Mouse (Mus musculus): ENCODE measurements around the gene Acot13. TPM values are rescaled to one million over a fixed set of nuclear protein-coding genes. Genes with fewer than 3 reads are reported as not detected.

Acot13 gene
- polyA plus RNA-seq, 1 experiment from 2014 or later: 312 TPM

DNA sequence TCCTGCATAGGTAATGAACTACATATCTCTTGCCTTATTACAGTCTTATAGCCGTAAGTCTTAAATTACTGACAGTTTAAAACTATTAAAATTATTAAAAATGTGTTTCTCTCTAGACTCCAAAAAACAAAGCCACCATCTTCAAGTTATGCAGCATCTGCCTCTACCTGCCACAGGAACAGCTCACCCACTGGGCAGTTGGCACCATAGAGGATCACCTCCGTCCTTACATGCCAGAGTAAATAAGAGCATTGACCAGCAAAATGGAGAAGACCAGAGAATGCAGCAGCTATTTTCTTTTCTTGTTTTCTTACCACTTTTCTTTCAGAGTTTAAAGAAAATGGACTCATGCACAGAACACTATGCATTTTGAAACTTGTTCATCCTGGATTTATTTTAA lies 18.8 kb downstream of the Acot13 start:
- Histone ChIP-seq H3K4me3 (ENCODE audit: control insufficient read depth in 1 of 2, insufficient read depth in 1 of 2, low read depth in 1 of 2, low read length in 2 of 2) (no peak overlapping the region), H3K27ac (replicated peaks in 1 of 2; ENCODE audit: control insufficient read depth in 1 of 2, insufficient read depth in 1 of 2, low read depth in 2 of 2, low read length in 2 of 2) (no peak overlapping the region), H3K9me3 (ENCODE audit: control insufficient read depth, low read length) (no peaks in the 10 kb centered on the region), H3K27me3 (ENCODE audit: control insufficient read depth, insufficient read depth, low read length) (no peaks in the 10 kb centered on the region), H3K9ac (ENCODE audit: low read length) (no peak overlapping the region), H3K4me1 (ENCODE audit: control insufficient read depth in 2 of 2, insufficient read depth in 2 of 2, low read length in 2 of 2) (0 out of 4 replicates have a peak, but pooled peaks cover 0 to 3% of the 10 kb centered on the region in 2 experiments), H3K4me2 (ENCODE audit: low read length) (no peak overlapping the region), H3K36me3 (ENCODE audit: control insufficient read depth, insufficient read depth, low read length) (peaks cover 90% of the 10 kb centered on the region)
- 92% methylated on average over 2 of the region's 2 CpGs for WGBS
- ATAC-seq (ENCODE audit: insufficient number of reproducible peaks, insufficient read depth, low FRiP score, low read depth): no peak

DNA sequence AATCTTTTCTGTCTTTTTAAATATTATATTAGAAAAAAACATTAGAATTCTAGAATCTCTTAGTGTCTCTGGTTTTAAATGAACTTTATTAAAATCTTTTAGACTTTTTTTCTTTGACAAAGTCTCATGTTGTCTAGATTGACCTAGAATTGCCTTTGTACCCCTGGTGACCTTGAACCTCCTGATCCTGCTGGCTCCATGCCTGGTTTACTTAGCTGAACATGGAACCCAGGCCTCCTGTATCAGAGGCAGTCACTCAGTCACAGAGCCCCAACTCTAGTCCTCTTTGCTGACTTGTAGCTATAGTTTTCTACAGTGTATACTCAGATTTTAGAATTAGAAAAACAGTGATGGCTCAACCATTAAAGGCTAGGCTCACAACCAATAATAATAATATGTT lies 25.3 kb downstream of the Acot13 start:
- no peak for ATAC-seq (ENCODE audit: insufficient number of reproducible peaks, insufficient read depth, low FRiP score, low read depth)
- Histone ChIP-seq H3K4me2 (ENCODE audit: low read length) (no peak overlapping the region), H3K27me3 (ENCODE audit: control insufficient read depth, insufficient read depth, low read length) (no peaks in the 10 kb centered on the region), H3K36me3 (ENCODE audit: control insufficient read depth, insufficient read depth, low read length) (peaks cover 66% of the 10 kb centered on the region), H3K27ac (replicated peaks in 1 of 2; ENCODE audit: control insufficient read depth in 1 of 2, insufficient read depth in 1 of 2, low read depth in 2 of 2, low read length in 2 of 2) (no peak overlapping the region), H3K4me1 (ENCODE audit: control insufficient read depth in 2 of 2, insufficient read depth in 2 of 2, low read length in 2 of 2) (peaks cover 0 to 21% of the 10 kb centered on the region in 2 experiments; a peak in 2 of 4 replicates), H3K4me3 (ENCODE audit: control insufficient read depth in 1 of 2, insufficient read depth in 1 of 2, low read depth in 1 of 2, low read length in 2 of 2) (no peak overlapping the region), H3K9ac (ENCODE audit: low read length) (no peak overlapping the region), H3K9me3 (ENCODE audit: control insufficient read depth, low read length) (no peaks in the 10 kb centered on the region)

DNA sequence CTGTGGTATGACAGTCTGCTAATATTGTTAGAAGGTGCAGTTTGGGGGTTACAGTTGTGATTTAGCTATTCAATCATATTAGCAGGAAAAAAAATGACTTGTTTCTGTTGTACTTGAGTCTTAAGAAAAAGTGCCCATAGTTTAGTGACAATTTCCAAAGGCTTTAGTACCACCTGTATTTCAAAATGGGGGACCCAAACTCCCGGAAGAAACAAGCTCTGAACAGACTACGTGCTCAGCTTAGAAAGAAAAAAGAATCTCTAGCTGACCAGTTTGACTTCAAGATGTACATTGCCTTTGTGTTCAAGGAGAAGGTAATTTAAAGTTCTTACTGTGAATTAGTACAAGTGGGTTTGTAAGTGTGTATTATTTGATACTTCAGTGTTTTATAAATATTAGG lies 28.1 kb downstream of the Acot13 start:
- Histone ChIP-seq H3K36me3 (ENCODE audit: control insufficient read depth, insufficient read depth, low read length) (peaks cover 37% of the 10 kb centered on the region), H3K4me3 (ENCODE audit: control insufficient read depth in 1 of 2, insufficient read depth in 1 of 2, low read depth in 1 of 2, low read length in 2 of 2) (peak overlapping the region; percentile 88 to 99; a peak in 3 of 4 replicates), H3K27ac (replicated peaks in 1 of 2; ENCODE audit: control insufficient read depth in 1 of 2, insufficient read depth in 1 of 2, low read depth in 2 of 2, low read length in 2 of 2) (0 out of 4 replicates have a peak overlapping the region, but pooled peaks of 1 of the 2 experiments have one; percentile 9), H3K9ac (ENCODE audit: low read length) (peak overlapping the region; percentile 99), H3K9me3 (ENCODE audit: control insufficient read depth, low read length) (no peaks in the 10 kb centered on the region), H3K4me1 (ENCODE audit: control insufficient read depth in 2 of 2, insufficient read depth in 2 of 2, low read length in 2 of 2) (peaks cover 0 to 27% of the 10 kb centered on the region in 2 experiments; a peak in 3 of 4 replicates), H3K4me2 (ENCODE audit: low read length) (peak overlapping the region; percentile 91), H3K27me3 (ENCODE audit: control insufficient read depth, insufficient read depth, low read length) (no peaks in the 10 kb centered on the region)
- 17% methylated on average over 2 of the region's 2 CpGs for WGBS
- ATAC-seq (ENCODE audit: insufficient number of reproducible peaks, insufficient read depth, low FRiP score, low read depth): no peak

DNA sequence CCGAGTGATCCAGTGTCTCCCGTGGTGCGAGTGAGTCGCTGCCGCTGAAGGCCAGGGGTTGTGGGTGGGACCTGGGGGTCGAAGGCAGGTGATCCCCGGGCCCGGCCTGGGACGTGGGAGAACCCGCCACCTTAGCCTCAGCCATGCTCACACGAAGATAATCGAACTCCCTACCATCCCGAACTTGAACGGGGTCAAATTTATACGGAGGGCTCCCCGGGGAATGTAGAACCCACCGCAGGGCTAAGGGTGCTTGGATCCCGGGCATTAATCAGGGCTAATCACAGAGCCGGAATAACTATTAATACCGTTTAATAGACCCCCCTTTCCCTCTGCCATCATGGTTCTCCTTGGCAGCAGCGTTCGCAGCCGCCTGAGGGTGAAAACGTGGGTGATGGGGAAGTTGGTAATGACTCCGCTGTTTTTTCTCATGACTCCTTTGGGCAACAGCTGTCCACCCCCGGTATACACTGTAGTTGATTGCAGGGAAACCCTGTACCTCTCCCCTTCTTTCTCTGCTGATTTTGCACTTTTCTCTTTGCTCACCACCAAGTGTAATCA lies 29.1 kb downstream of the Acot13 start:
- Histone ChIP-seq H3K4me2 (ENCODE audit: low read length) (peak overlapping the region; percentile 91), H3K27me3 (ENCODE audit: control insufficient read depth, insufficient read depth, low read length) (no peaks in the 10 kb centered on the region), H3K9ac (ENCODE audit: low read length) (peak overlapping the region; percentile 99), H3K36me3 (ENCODE audit: control insufficient read depth, insufficient read depth, low read length) (peaks cover 28% of the 10 kb centered on the region), H3K4me3 (ENCODE audit: control insufficient read depth in 1 of 2, insufficient read depth in 1 of 2, low read depth in 1 of 2, low read length in 2 of 2) (peak overlapping the region; percentile 88 to 99), H3K4me1 (ENCODE audit: control insufficient read depth in 2 of 2, insufficient read depth in 2 of 2, low read length in 2 of 2) (peaks cover 0 to 27% of the 10 kb centered on the region in 2 experiments; a peak in 3 of 4 replicates), H3K27ac (replicated peaks in 1 of 2; ENCODE audit: control insufficient read depth in 1 of 2, insufficient read depth in 1 of 2, low read depth in 2 of 2, low read length in 2 of 2) (peak overlapping the region; percentile 25 to 100; a peak in 3 of 4 replicates), H3K9me3 (ENCODE audit: control insufficient read depth, low read length) (no peaks in the 10 kb centered on the region)
- no peak for ATAC-seq (ENCODE audit: insufficient number of reproducible peaks, insufficient read depth, low FRiP score, low read depth)
- WGBS: under 1% methylated on average over 26 of the region's 26 CpGs

DNA sequence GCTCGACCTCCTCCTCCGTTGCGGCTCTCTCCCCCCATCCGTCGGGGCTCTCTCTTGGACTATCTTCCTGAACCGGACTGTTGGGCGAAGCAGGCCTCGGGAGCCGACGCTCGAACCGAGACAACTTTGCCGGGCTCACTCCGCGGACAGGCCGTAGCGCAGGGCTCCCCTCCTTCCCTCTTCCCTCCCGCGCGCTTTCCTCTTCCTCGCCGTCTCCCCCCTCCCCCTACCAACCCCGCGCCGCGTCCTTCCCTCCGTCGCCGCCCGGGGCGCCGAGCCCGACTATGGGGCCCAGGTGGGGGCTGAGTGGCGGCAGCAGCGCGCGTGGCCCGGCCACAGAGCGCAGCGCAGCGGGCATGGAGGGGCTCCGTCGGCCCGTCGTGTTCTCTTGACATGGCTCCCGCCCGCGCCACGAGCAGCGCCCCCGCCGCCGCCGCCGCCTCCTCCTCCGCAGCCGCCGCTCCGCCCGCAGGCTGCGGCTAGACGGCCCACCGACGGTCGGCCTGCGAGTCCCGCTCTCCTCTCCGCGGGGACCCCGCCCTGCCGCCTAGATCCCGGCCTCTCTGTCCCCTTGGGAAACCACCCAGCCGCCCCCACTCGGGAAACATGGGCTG lies 29.9 kb downstream of the Acot13 start, which contains the start of gene BC005537:
Gene BC005537, plus strand, starts transcription at position 350 of the 614 bp plus-strand sequence.
- WGBS: under 1% methylated on average over 54 of the region's 74 CpGs
- Histone ChIP-seq H3K4me1 (ENCODE audit: control insufficient read depth in 2 of 2, insufficient read depth in 2 of 2, low read length in 2 of 2) (peaks cover 0 to 27% of the 10 kb centered on the region in 2 experiments; a peak in 3 of 4 replicates), H3K4me3 (ENCODE audit: control insufficient read depth in 1 of 2, insufficient read depth in 1 of 2, low read depth in 1 of 2, low read length in 2 of 2) (peak within 1 kb of the TSS; percentile 88 to 99), H3K36me3 (ENCODE audit: control insufficient read depth, insufficient read depth, low read length) (peaks cover 22% of the 10 kb centered on the region), H3K27me3 (ENCODE audit: control insufficient read depth, insufficient read depth, low read length) (no peaks in the 10 kb centered on the region), H3K27ac (replicated peaks in 1 of 2; ENCODE audit: control insufficient read depth in 1 of 2, insufficient read depth in 1 of 2, low read depth in 2 of 2, low read length in 2 of 2) (peak within 1 kb of the TSS; percentile 100), H3K9ac (ENCODE audit: low read length) (peak within 1 kb of the TSS; percentile 99), H3K4me2 (ENCODE audit: low read length) (peak within 1 kb of the TSS; percentile 91), H3K9me3 (ENCODE audit: control insufficient read depth, low read length) (no peaks in the 10 kb centered on the region)
- peak; percentile 52 for ATAC-seq (ENCODE audit: insufficient number of reproducible peaks, insufficient read depth, low FRiP score, low read depth)

DNA sequence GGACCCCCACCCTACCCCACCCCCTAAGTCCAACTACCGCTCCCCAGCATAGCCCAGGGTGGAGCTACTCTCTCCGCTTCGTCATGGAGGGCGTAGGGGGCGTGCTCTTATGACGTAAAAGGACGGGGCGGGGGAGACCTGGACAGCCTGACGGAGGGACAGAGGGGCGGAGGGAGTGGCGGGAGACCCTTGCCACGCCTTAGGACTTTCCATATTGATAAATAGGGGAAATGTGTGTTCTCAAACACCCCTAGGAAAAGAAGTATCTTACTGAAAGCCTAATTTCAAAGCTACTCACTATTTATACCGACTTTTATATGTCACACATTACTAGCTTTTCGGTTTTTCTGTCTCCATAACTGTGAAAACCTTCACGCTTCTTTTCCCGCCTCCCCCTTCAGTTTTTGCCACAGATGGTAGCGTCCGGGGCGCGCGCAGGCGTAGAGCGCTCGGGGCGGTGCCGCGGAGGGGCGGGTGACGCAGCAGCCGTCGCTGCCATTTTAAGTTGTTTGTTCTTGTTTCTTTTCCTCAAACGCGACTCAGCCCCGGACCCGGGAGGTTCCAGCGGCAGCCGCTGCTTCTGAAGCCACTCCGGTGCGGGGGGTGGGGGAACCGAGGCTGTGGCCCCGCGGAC lies 30.5 kb downstream of the Acot13 start:
- peak overlapping the region; percentile 100 for H3K27ac ChIP-seq (replicated peaks in 1 of 2; ENCODE audit: control insufficient read depth in 1 of 2, insufficient read depth in 1 of 2, low read depth in 2 of 2, low read length in 2 of 2)
- peaks cover 0 to 27% of the 10 kb centered on the region in 2 experiments; a peak in 3 of 4 replicates for H3K4me1 ChIP-seq (ENCODE audit: control insufficient read depth in 2 of 2, insufficient read depth in 2 of 2, low read length in 2 of 2)
- H3K27me3 ChIP-seq (ENCODE audit: control insufficient read depth, insufficient read depth, low read length): no peaks in the 10 kb centered on the region
- H3K9ac ChIP-seq (ENCODE audit: low read length): peak overlapping the region; percentile 99
- WGBS: under 1% methylated on average over 42 of the region's 42 CpGs
- no peaks in the 10 kb centered on the region for H3K9me3 ChIP-seq (ENCODE audit: control insufficient read depth, low read length)
- peak overlapping the region; percentile 88 to 99 for H3K4me3 ChIP-seq (ENCODE audit: control insufficient read depth in 1 of 2, insufficient read depth in 1 of 2, low read depth in 1 of 2, low read length in 2 of 2)
- H3K36me3 ChIP-seq (ENCODE audit: control insufficient read depth, insufficient read depth, low read length): peaks cover 15% of the 10 kb centered on the region
- ATAC-seq (ENCODE audit: insufficient number of reproducible peaks, insufficient read depth, low FRiP score, low read depth): peak; percentile 98
- peak overlapping the region; percentile 91 for H3K4me2 ChIP-seq (ENCODE audit: low read length)

DNA sequence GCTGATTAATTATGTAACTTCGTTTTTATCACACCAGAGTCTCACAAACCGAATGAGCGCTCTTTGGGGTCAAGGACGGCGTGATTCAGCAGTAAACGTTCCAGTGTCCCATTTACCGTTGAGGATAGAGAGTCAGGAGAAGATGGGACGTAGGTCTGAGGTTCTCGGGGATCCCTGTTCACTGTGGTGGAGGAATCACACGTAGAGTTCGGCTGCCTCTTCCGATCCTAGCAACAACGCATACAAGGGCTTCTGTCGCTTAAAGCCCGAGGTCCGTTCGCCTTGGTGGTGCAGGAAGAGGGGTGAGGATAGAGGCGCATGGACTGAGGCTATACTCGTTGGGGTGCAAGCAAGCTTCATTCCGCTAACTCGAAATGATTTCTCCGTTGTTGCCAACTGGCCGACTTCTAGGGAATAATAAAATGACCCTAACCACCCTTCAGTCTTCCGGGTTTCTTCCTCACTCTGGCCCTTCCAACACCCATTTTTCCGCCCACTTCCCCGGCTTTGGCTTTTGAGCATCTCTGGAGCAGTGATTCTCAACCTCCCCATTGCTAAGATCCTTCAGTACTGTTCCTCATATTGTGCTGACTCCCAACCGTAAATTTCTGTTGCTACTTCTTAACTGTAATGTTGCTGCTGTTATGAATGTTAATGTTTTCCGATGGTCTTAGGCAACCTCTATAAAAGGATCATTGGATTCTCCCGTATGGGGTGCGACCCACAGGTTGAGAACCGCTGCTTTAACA lies 31.2 kb downstream of the Acot13 start:
- peak overlapping the region; percentile 91 for H3K4me2 ChIP-seq (ENCODE audit: low read length)
- peaks cover 0 to 21% of the 10 kb centered on the region in 2 experiments; a peak in 3 of 4 replicates for H3K4me1 ChIP-seq (ENCODE audit: control insufficient read depth in 2 of 2, insufficient read depth in 2 of 2, low read length in 2 of 2)

More for the DNA sequence above, 31.2 kb downstream of the Acot13 start:
- Histone ChIP-seq H3K9ac (ENCODE audit: low read length) (peak overlapping the region; percentile 99), H3K27me3 (ENCODE audit: control insufficient read depth, insufficient read depth, low read length) (no peaks in the 10 kb centered on the region), H3K27ac (replicated peaks in 1 of 2; ENCODE audit: control insufficient read depth in 1 of 2, insufficient read depth in 1 of 2, low read depth in 2 of 2, low read length in 2 of 2) (peak overlapping the region; percentile 84 to 88), H3K4me3 (ENCODE audit: control insufficient read depth in 1 of 2, insufficient read depth in 1 of 2, low read depth in 1 of 2, low read length in 2 of 2) (peak overlapping the region; percentile 74 to 99), H3K36me3 (ENCODE audit: control insufficient read depth, insufficient read depth, low read length) (peaks cover 8% of the 10 kb centered on the region), H3K9me3 (ENCODE audit: control insufficient read depth, low read length) (no peaks in the 10 kb centered on the region)
- WGBS: under 1% methylated on average over 31 of the region's 31 CpGs
- peak; percentile 1; the same call in 1 of the 2 replicates for ATAC-seq (ENCODE audit: insufficient number of reproducible peaks, insufficient read depth, low FRiP score, low read depth)

Data from heart, embryonic 14.5 days (tissue).